8 mouse cellular contexts compared by ENCODE assay signal in the genomic region with DNA sequence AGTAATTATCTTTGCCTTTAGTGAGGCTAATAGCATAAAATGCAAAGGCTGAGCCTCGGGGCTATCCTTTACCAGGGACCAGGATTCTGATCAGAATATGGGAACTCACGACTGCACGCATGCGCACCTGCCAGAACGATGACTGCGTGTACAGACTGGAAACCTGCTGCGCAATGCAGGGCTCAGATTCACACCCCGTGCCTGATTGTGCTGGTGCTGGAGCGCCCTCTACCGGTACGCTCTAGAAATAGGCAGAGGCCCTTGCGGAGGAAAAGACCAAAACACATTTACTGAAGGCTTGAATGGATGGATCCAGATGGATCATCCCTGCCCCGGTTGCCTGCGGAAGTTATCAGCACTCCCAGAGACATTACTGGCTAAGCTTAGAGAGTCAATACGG. TPM values are rescaled to one million over a fixed set of nuclear protein-coding genes. Genes with fewer than 3 reads are reported as not detected.
A peak's percentile ranks its signal among the peaks of the same experiment; 100 is the strongest.
DNase-seq lines count a peak whose midpoint lies in the region; ATAC-seq lines count a peak whose summit lies in the region.

No protein-coding gene starts in this region.

- WGBS in hindbrain, embryonic 16.5 days, result under 1% methylated on average over 15 of the region's 15 CpGs

- H3K27ac ChIP-seq in hindbrain, embryonic 16.5 days (ENCODE audit: low read depth, low read length), result no peak overlapping the region

- no peaks in the 10 kb centered on the region for H3K9me3 ChIP-seq in hindbrain, embryonic 16.5 days (ENCODE audit: control insufficient read depth, low read length)
- no peaks in the 10 kb centered on the region for H3K9me3 ChIP-seq in megakaryocyte, embryonic 14.5 days

- no peaks in the 10 kb centered on the region for H3K36me3 ChIP-seq in hindbrain, embryonic 16.5 days (ENCODE audit: control insufficient read depth, insufficient read depth, low read length)
- no peaks in the 10 kb centered on the region for H3K36me3 ChIP-seq in megakaryocyte, embryonic 14.5 days (replicated peaks; ENCODE audit: low read length)

- DNase-seq in T-cell, adult 2 months (ENCODE audit: low spot score), result peak; percentile 88
- peak; percentile 94 to 95 for DNase-seq in cerebellum, postnatal 14 days
- peak; percentile 80 to 92 for DNase-seq in frontal cortex, postnatal 25 days (ENCODE audit: low spot score in 2 of 2)
- DNase-seq in left cerebral cortex, adult 11 months (ENCODE audit: low spot score), result peak; percentile 82
- peak; percentile 92 to 96 for DNase-seq in right cerebral cortex, adult 2 months (ENCODE audit: low spot score in 2 of 2)
- DNase-seq in urinary bladder, postnatal 10 days (ENCODE audit: low spot score), result peak; percentile 59

- peaks cover 16% of the 10 kb centered on the region for H3K4me1 ChIP-seq in hindbrain, embryonic 16.5 days (ENCODE audit: control insufficient read depth, insufficient read depth, low read depth, low read length)
- peaks cover 31% of the 10 kb centered on the region for H3K4me1 ChIP-seq in megakaryocyte, embryonic 14.5 days

- no peak overlapping the region for H3K4me3 ChIP-seq in hindbrain, embryonic 16.5 days (ENCODE audit: low read length)
- peak overlapping the region; percentile 38 for H3K4me3 ChIP-seq in megakaryocyte, embryonic 14.5 days (replicated peaks)

- no peaks in the 10 kb centered on the region for H3K27me3 ChIP-seq in hindbrain, embryonic 16.5 days (replicated peaks; ENCODE audit: control insufficient read depth, insufficient read depth, low read length)
- peaks cover 68% of the 10 kb centered on the region for H3K27me3 ChIP-seq in megakaryocyte, embryonic 14.5 days (replicated peaks)

- peak; percentile 71 for ATAC-seq in hindbrain, embryonic 16.5 days

- H3K4me2 ChIP-seq in hindbrain, embryonic 16.5 days (ENCODE audit: low read length), result peak overlapping the region; percentile 9; the same call in 1 of the 2 replicates

- H3K9ac ChIP-seq in hindbrain, embryonic 16.5 days (ENCODE audit: low read depth, low read length), result no peak overlapping the region

RNA-seq across cellular contexts. Expression of a gene that starts 3.8 kb away (rescaled TPM):
- 37.7 and 41.2 TPM in 2 replicates for polyA plus RNA-seq in hindbrain, embryonic 16.5 days (2015; fragmentation: Nextera tagmentation; extraction: Ambion mirVana)
- polyA plus RNA-seq in megakaryocyte, embryonic 14.5 days (2012; ENCODE audit: insufficient read depth, low replicate concordance), result 1.2 and 11.0 TPM in 2 replicates
